Mouse (Mus musculus) liver, embryonic 15.5 days (tissue): ENCODE data around the gene Rdh16f2. TPM values are rescaled to one million over a fixed set of nuclear protein-coding genes. Genes with fewer than 3 reads are reported as not detected.
A peak's percentile ranks its signal among the peaks of the same experiment; 100 is the strongest.

Experiments
- ATAC-seq: fragments of 200-750 bp; cut with Nextera tagmentation; 2 replicates; pipeline ENCODE4 v1.8.0; 2017; ENCODE audit warnings: moderate number of reproducible peaks, mild to moderate bottlenecking, moderate library complexity; ENCODE audit not compliant: insufficient read depth
- H3K27ac ChIP-seq: fragments of 300-500 bp; sonication (generic); replicated peaks from 2 replicates; pipeline ENCODE4 v1.5.1; 2015; ENCODE audit warnings: mild to moderate bottlenecking, inconsistent platforms
- H3K27me3 ChIP-seq: fragments of 300-500 bp; sonication (generic); 2 replicates; pipeline ENCODE4 v1.6.1; 2015; ENCODE audit warnings: mild to moderate bottlenecking, inconsistent platforms
- H3K36me3 ChIP-seq: fragments of 300-500 bp; sonication (generic); replicated peaks from 2 replicates; pipeline ENCODE4 v1.6.1; 2015; ENCODE audit warnings: moderate library complexity, mild to moderate bottlenecking, inconsistent platforms
- H3K4me1 ChIP-seq: fragments of 300-500 bp; sonication (generic); replicated peaks from 2 replicates; pipeline ENCODE4 v1.6.1; 2015; ENCODE audit warnings: inconsistent platforms
- H3K4me2 ChIP-seq: fragments of 300-500 bp; sonication (generic); 2 replicates; pipeline ENCODE4 v1.6.1; 2015; ENCODE audit warnings: moderate library complexity, mild to moderate bottlenecking, inconsistent platforms
- H3K4me3 ChIP-seq: fragments of 300-500 bp; sonication (generic); replicated peaks from 2 replicates; pipeline ENCODE4 v1.5.1; 2015; ENCODE audit warnings: mild to moderate bottlenecking, inconsistent platforms
- H3K9ac ChIP-seq: fragments of 300-500 bp; sonication (generic); 2 replicates; pipeline ENCODE4 v1.6.1; 2015; ENCODE audit warnings: moderate library complexity, mild to moderate bottlenecking, inconsistent platforms
- H3K9me3 ChIP-seq: fragments of 300-500 bp; sonication (generic); replicated peaks from 2 replicates; pipeline ENCODE4 v1.6.1; 2016; ENCODE audit warnings: inconsistent platforms
- WGBS: fragments of 180-500 bp; shearing (Covaris S2); methylation state at CpG from one replicate; pipeline ENCODE4 v1.1.7; 2015; ENCODE audit warnings: mixed read lengths; ENCODE audit not compliant: insufficient replicate concordance; 5-methylcytosine and 5-hydroxymethylcytosine counted together
- polyA plus RNA-seq: library from polyadenylated mRNA; unstranded; fragments of >200 nt; fragmentation: Nextera tagmentation; extraction: Ambion mirVana; gene quantifications from 2 replicates; pipeline ENCODE4 v1.2.1, GENCODE M21; 2015

The Rdh16f2 gene
- polyA plus RNA-seq, 1 experiment from 2014 or later = 0.29 TPM

DNA sequence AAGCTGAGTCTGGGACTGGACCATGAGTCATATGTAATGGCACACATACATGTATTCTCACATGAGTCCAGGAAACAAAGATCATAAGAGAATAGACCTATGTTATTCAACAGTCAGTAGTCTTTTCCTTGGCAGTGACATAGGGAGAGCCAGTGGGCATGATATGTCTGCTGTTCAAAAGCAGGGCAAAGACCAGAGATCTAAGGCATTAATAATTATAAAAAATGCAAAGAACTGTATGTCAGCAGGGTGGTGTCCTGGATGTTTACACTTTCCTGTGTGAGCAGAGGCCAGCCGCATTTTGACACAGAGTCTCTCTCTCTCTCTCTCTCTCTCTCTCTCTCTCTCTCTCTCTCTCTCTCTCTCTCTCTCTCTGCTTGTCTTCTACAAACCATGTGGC, 16.6 kb upstream of the Rdh16f2 start, which contains the start of gene Rdh19:
Gene Rdh19 (plus strand): TSS at position 301 of the 400 bp plus-strand sequence.
- Histone ChIP-seq H3K27ac (no peak within 1 kb of the TSS), H3K9ac (no peak within 1 kb of the TSS), H3K4me1 (no peaks in the 10 kb centered on the region), H3K4me2 (no peak within 1 kb of the TSS), H3K27me3 (no peaks in the 10 kb centered on the region), H3K36me3 (no peaks in the 10 kb centered on the region), H3K9me3 (no peaks in the 10 kb centered on the region), H3K4me3 (no peak within 1 kb of the TSS)
- WGBS = 55% methylated on average over 1 of the region's 1 CpGs
- no peak for ATAC-seq

DNA sequence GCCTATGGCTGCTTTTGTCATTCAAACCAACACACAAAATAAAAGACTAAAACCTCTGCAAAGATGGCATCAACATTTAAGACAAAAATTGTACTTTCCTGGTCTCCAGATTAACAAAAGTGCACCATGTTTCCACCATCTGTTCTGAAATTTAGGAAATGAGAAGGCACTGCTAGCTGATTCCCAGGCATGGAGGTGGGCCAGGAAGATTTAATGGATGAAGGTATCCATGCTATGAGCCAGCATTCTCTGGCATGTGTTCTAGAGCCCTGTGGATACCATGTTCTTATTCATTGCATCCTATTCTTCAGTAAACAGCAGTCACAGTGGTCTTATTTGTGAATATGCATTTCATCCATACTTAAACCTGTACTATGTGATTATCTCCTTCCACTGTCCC, 9.9 kb upstream of the Rdh16f2 start:
- no peaks in the 10 kb centered on the region for H3K9me3 ChIP-seq
- no peak for ATAC-seq
- H3K4me3 ChIP-seq = no peak overlapping the region
- H3K27me3 ChIP-seq = no peaks in the 10 kb centered on the region
- no peaks in the 10 kb centered on the region for H3K4me1 ChIP-seq
- H3K27ac ChIP-seq = no peak overlapping the region
- H3K4me2 ChIP-seq = no peak overlapping the region
- H3K9ac ChIP-seq = no peak overlapping the region
- no peaks in the 10 kb centered on the region for H3K36me3 ChIP-seq

DNA sequence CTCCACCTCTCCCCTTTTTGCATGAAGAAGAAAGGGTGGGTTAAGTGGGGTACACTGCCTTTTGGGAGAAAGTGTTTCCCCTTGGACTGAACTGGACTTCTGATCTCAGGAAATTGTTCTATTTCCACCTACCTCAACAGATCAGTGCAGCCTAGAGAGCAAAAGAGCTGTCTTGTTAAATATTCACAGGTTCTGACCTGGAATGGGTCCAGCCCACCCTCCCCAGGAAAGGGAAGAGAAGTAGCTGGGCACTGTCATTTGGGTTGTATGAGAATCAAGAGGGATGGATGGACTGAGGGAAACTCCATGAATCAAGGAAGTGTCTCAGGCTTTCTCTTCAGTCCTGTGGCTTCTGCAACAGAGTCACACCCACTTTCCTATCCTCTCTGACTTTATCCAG, 1.3 kb upstream of the Rdh16f2 start:
- H3K9me3 ChIP-seq = no peaks in the 10 kb centered on the region
- no peaks in the 10 kb centered on the region for H3K27me3 ChIP-seq
- no peak overlapping the region for H3K4me3 ChIP-seq
- no peak overlapping the region for H3K27ac ChIP-seq
- no peaks in the 10 kb centered on the region for H3K36me3 ChIP-seq
- H3K9ac ChIP-seq = no peak overlapping the region
- no peak for ATAC-seq
- no peaks in the 10 kb centered on the region for H3K4me1 ChIP-seq
- H3K4me2 ChIP-seq = no peak overlapping the region

DNA sequence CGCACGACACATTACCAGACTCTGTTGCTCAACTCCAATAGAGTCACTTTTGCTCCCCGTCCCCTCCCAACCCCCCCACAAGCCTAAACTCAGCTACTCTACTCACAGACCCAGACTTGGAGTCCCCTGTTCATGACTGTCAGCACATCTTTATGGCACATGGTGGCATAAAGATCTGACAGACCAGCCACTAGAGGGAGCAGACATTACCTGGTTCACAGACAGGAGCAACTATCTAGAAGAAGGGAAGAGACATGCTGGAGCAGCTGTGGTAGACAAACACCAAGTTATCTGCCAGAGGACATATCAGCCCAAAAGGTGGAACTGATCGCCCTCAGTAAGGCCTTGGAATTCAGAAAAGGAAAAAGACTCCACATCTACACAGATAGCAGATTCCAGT, 6.2 kb downstream of the Rdh16f2 start:
- Histone ChIP-seq H3K27me3 (no peaks in the 10 kb centered on the region), H3K4me1 (no peaks in the 10 kb centered on the region), H3K4me2 (no peak overlapping the region), H3K36me3 (no peaks in the 10 kb centered on the region), H3K9me3 (no peaks in the 10 kb centered on the region), H3K4me3 (no peak overlapping the region), H3K9ac (no peak overlapping the region), H3K27ac (no peak overlapping the region)
- ATAC-seq = no peak
- 61% methylated on average over 4 of the region's 4 CpGs for WGBS

DNA sequence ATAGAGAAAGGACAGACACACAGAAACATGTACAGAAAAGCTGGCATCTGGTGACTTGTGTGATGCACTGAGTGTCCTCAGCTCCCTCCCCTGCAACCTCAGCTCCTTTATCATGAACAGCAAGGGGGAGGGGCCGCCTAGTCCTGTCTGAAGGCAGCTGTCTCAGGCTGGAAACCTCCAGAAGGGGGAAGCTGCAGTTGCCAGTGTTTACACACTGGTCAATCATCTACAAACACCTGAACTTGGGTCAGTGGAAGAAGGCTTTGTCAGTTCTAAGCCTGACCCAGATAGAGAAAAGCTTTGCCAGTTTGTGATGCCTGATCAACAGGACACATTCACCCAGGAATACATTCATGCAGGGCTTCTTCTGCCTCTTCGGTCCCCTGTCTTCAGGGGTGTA, 11.4 kb downstream of the Rdh16f2 start:
- 38% methylated on average over 2 of the region's 2 CpGs for WGBS
- Histone ChIP-seq H3K4me1 (peaks cover 17% of the 10 kb centered on the region), H3K9ac (no peak overlapping the region), H3K36me3 (no peaks in the 10 kb centered on the region), H3K9me3 (no peaks in the 10 kb centered on the region), H3K4me2 (no peak overlapping the region), H3K27ac (peak overlapping the region; percentile 53), H3K4me3 (no peak overlapping the region), H3K27me3 (no peaks in the 10 kb centered on the region)
- ATAC-seq = peak; percentile 76

DNA sequence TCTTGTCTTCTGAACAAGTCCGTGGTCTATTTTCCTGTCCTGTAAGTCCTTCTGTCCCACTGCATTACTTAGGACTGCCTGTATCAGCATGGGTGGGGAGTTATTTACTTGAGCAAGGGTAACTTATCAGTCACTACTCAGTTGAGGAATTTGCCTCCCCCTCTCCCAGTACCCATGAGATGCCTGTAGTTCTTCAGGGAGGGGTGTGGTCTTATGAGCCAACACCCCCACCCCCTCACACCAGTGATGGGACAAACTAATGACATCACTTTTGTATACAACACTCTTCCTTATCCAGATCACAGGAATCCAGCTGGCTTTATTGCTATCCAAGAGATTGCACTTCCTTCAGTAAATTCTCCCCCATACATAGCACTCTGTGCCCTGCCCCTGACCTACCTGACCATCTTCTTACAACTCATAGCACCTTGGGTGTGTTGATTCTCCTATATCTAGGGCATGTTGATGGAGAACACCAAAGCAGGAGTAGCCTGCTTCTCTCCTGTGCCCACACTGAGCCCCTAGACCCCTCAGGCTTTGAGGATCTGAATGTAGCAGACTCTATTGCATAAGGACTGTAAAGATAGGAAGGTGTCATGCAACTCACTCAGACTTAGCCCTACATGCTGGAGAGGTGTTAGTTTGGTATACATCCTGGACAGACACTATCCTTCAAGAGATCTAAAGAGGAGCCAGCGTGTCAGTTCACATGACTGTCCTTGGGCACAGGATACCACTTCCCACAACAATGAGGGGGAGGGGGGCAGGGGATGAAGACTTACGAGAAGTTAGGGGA, 12.2 kb downstream of the Rdh16f2 start:
- 39% methylated on average over 3 of the region's 3 CpGs for WGBS
- H3K36me3 ChIP-seq = no peaks in the 10 kb centered on the region
- H3K4me2 ChIP-seq = no peak overlapping the region

DNA sequence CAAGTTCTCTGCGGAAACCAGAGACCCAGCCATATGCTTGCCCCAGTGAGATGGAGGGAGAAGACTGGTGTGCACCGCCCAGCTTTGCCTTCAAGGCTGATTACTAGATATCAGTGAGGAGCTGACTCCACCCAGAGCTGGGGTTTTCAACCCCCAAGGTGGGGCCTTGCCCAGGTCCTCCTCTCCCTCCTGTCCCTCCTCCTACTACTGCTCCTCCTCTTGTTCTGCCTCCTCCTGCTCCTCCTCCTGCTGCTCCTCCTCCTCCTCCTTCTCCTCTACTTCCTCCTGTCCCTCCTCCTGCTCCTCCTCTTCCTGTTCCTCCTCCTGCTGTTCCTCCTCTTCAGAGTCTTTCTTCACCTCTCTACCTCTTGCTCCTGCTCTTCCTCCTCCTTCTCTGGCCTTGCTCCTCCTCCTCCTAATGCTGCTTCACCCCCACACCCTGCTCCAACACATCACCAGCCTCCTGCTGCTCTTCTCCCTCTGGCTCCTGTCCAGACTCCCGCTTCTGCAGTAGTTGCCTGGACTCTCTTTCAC, 12.9 kb downstream of the Rdh16f2 start:
- ATAC-seq = peak; percentile 49
- no peak overlapping the region for H3K4me3 ChIP-seq
- H3K9me3 ChIP-seq = no peaks in the 10 kb centered on the region
- H3K4me2 ChIP-seq = no peak overlapping the region
- H3K36me3 ChIP-seq = no peaks in the 10 kb centered on the region
- H3K27me3 ChIP-seq = no peaks in the 10 kb centered on the region
- 0 out of 2 replicates have a peak overlapping the region, but pooled peaks have one; percentile 53 for H3K27ac ChIP-seq
- H3K4me1 ChIP-seq = peaks cover 17% of the 10 kb centered on the region
- H3K9ac ChIP-seq = no peak overlapping the region
- WGBS = 44% methylated on average over 3 of the region's 3 CpGs

More for the DNA sequence above, 12.2 kb downstream of the Rdh16f2 start:
- Histone ChIP-seq H3K27ac (peak overlapping the region; percentile 53), H3K27me3 (no peaks in the 10 kb centered on the region), H3K9ac (no peak overlapping the region), H3K4me1 (peaks cover 17% of the 10 kb centered on the region), H3K9me3 (no peaks in the 10 kb centered on the region), H3K4me3 (no peak overlapping the region)
- peak; percentile 29; the same call in 1 of the 2 replicates for ATAC-seq

DNA sequence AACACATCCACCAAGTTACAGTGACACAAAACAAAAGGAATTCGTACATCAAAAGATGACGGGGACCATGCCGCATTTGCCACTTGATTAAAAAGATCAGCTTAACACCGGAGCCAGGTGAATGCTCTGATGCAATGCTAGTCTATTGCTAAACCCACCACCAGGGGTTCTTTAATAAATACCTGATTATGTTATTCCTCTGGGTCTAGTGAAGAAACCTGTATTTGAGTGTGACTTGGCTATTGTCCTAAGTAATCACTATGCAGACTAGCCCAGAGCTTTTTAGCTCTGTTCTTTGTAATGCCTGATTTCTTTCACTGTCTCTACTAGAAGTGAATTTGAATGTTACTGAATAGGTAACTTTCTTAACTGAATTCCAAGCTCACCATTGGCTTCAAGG, 14.8 kb downstream of the Rdh16f2 start:
- 75% methylated on average over 4 of the region's 4 CpGs for WGBS
- no peak overlapping the region for H3K4me3 ChIP-seq
- H3K9ac ChIP-seq = no peak overlapping the region
- H3K9me3 ChIP-seq = no peaks in the 10 kb centered on the region
- ATAC-seq = no peak
- no peak overlapping the region for H3K4me2 ChIP-seq
- H3K27ac ChIP-seq = no peak overlapping the region
- H3K4me1 ChIP-seq = peaks cover 17% of the 10 kb centered on the region
- no peaks in the 10 kb centered on the region for H3K36me3 ChIP-seq
- H3K27me3 ChIP-seq = no peaks in the 10 kb centered on the region

DNA sequence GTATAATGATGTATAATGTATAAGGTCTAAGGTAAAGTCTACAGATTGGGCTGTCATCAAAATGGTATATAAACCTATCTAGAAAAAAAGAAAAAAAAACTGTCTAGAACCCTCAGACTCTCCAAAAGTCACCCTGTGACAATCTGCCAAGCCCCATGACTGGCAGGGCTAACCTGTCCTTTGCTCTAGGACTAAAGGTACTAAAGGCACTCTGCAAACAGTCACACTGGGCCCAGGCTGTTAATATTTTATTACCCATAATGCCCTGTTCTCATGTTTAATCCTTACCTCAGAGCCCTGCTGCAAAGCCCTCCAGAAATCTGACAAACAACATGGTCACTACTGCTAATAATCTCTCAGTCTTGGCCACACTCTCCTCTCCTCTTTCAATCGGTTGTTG, 20.3 kb downstream of the Rdh16f2 start:
- no peaks in the 10 kb centered on the region for H3K36me3 ChIP-seq
- no peaks in the 10 kb centered on the region for H3K27me3 ChIP-seq
- 46% methylated on average over 1 of the region's 1 CpGs for WGBS
- no peak for ATAC-seq
- H3K4me1 ChIP-seq = 0 out of 2 replicates have a peak, but pooled peaks cover 7% of the 10 kb centered on the region
- H3K4me3 ChIP-seq = no peak overlapping the region
- no peak overlapping the region for H3K9ac ChIP-seq
- H3K9me3 ChIP-seq = no peaks in the 10 kb centered on the region
- H3K27ac ChIP-seq = no peak overlapping the region
- no peak overlapping the region for H3K4me2 ChIP-seq

DNA sequence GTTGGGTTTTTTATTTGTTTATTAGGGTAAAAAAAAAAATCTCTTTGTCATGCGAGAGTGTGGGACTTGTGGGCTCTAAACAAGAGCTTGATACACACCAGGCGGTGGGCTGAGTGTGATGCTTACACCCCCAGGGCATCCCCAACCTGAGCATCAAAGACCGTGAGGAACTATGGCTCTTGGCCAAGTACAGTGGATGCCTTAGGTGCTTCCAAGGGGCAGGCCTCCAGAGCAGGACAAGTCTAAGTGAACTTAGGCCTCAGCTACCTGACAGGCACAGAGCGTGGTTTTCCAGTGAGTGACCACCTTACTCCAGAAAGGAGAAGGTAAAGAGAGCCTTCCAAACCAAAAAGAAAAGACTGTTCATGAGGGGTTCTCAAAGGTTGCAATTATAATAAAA, 20.7 kb downstream of the Rdh16f2 start:
- H3K27me3 ChIP-seq = no peaks in the 10 kb centered on the region
- no peak overlapping the region for H3K9ac ChIP-seq
- H3K4me2 ChIP-seq = no peak overlapping the region
- H3K4me1 ChIP-seq = 0 out of 2 replicates have a peak, but pooled peaks cover 7% of the 10 kb centered on the region
- 63% methylated on average over 4 of the region's 4 CpGs for WGBS
- no peak overlapping the region for H3K27ac ChIP-seq
- no peak for ATAC-seq
- H3K4me3 ChIP-seq = no peak overlapping the region
- no peaks in the 10 kb centered on the region for H3K36me3 ChIP-seq
- no peaks in the 10 kb centered on the region for H3K9me3 ChIP-seq

DNA sequence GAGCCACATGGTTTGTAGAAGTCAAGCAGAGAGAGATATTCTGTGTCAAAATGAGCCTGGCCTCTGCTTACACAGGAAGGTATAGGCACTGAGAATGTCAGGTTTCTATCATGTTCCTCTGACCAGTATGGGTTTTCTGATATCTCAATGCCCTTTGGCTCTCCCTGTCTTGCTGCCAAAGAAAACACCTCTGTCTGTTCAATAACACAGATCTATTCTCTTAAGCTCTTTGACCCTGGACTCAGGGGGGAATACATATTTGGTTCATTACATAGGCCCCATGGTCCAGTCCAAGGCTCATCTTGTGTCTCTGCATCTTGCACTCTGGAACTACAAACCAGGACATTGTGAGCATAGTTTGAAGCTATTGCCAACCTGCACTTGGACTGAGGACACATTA, 22.3 kb downstream of the Rdh16f2 start, which contains the start of gene Rdh7:
Gene Rdh7 (minus strand): TSS at position 213 of the 400 bp plus-strand sequence.
- H3K9ac ChIP-seq = no peak within 1 kb of the TSS
- peak within 1 kb of the TSS; percentile 53 for H3K27ac ChIP-seq
- no peak within 1 kb of the TSS for H3K4me3 ChIP-seq
- ATAC-seq = peak; percentile 59
- H3K27me3 ChIP-seq = no peaks in the 10 kb centered on the region
- H3K9me3 ChIP-seq = no peaks in the 10 kb centered on the region
- 0 out of 2 replicates have a peak, but pooled peaks cover 7% of the 10 kb centered on the region for H3K4me1 ChIP-seq
- H3K36me3 ChIP-seq = no peaks in the 10 kb centered on the region
- H3K4me2 ChIP-seq = no peak within 1 kb of the TSS
